Mouse (Mus musculus) heart, adult 2 months (tissue): Measurements from ENCODE around the gene Podxl2. TPM values are rescaled to one million over a fixed set of nuclear protein-coding genes. Genes with fewer than 3 reads are reported as not detected.

Source experiments
- DNase-seq, 2 experiments: peaks; one replicate each; pipeline ENCODE4 v3.0.0; 2021
- H3K27ac ChIP-seq: fragments of 200-600 bp; 2 replicates; pipeline ENCODE4 v1.8.1; 2022
- H3K27me3 ChIP-seq: fragments of 200-500 bp; 2 replicates; pipeline ENCODE4 v1.6.1; 2012; ENCODE audit warnings: mild to moderate bottlenecking, low read length, inconsistent platforms, mixed read lengths; ENCODE audit not compliant: control insufficient read depth, insufficient read depth
- H3K36me3 ChIP-seq: fragments of 200-500 bp; 2 replicates; pipeline ENCODE4 v1.6.1; 2012; ENCODE audit warnings: low read length, inconsistent platforms; ENCODE audit not compliant: control insufficient read depth, insufficient read depth
- H3K4me1 ChIP-seq: fragments of 200-500 bp; 2 replicates; pipeline ENCODE4 v1.6.1; 2011; ENCODE audit warnings: low read length; ENCODE audit not compliant: control insufficient read depth, insufficient read depth
- H3K4me3 ChIP-seq: fragments of 200-600 bp; 2 replicates; pipeline ENCODE4 v1.8.1; 2022
- H3K79me2 ChIP-seq: fragments of 200-500 bp; replicated peaks from 2 replicates; pipeline ENCODE4 v1.6.1; 2012; ENCODE audit warnings: mild to moderate bottlenecking, inconsistent platforms, low read length, moderate library complexity, mixed read lengths; ENCODE audit not compliant: control insufficient read depth, insufficient read depth
- H3K9ac ChIP-seq: fragments of 200-500 bp; 2 replicates; pipeline ENCODE4 v1.6.1; 2012; ENCODE audit warnings: low read depth, mild to moderate bottlenecking, control low read depth, inconsistent platforms, low read length, mixed read lengths
- CTCF ChIP-seq: fragments of 200-600 bp; IDR thresholded peaks from 2 replicates; pipeline ENCODE4 v1.8.1; 2022; ENCODE audit warnings: antibody characterized with exemption, mild to moderate bottlenecking, moderate library complexity
- EP300 ChIP-seq: fragments of 200-500 bp; IDR thresholded peaks from 2 replicates; pipeline ENCODE4 v1.6.1; 2011; ENCODE audit warnings: low read depth, low read length, control low read depth; ENCODE audit not compliant: insufficient read depth
- POLR2A ChIP-seq: fragments of 200-500 bp; IDR thresholded peaks from 2 replicates; pipeline ENCODE4 v1.6.1; 2011; ENCODE audit warnings: mild to moderate bottlenecking, low read depth, low read length, control low read depth; ENCODE audit not compliant: insufficient read depth
- WGBS: fragments of 180-500 bp; shearing (Covaris S2); methylation state at CpG from one replicate; pipeline ENCODE4 v1.1.7; 2018; 5-methylcytosine and 5-hydroxymethylcytosine counted together
- intact Hi-C: fragments of 180-260 bp; cut with DNase I; formaldehyde crosslinking; loops from one replicate; pipeline ENCODE4 v1.15.1; 2025
- polyA plus RNA-seq: library from polyadenylated mRNA; depleted of rRNA; stranded (reverse); fragments of >200 nt; gene quantifications from 2 replicates; pipeline ENCODE4 v1.2.3, GENCODE M21; 2012
- total RNA-seq, 2 experiments: library from RNA; stranded (reverse); gene quantifications; 2 replicates each; pipeline ENCODE4 v1.2.3; 2021

Gene Podxl2
- total and polyA plus RNA-seq, 3 experiments = 13.1 to 26.2 (median 15.9) TPM

DNA sequence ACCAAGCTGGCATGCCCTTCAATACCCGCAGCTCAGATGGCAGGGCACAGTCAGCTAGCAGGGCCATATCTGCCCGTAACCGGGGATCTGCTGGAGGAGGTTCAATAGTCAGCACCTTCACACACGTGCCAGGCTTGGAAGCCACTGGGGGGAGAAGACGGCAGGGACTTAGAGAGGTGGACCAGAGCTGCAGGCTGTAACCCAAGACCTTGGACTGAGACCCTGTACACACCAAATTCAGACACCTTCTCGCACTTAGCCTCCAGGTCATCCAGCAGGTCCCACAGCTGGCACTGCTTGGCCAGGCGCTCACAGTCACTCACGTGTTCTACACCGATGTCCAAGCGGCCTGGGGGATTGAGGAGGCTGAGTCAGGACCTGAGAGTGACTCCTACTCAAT is 36.2 kb downstream of the Podxl2 start:
- H3K27me3 ChIP-seq = no peaks in the 10 kb centered on the region
- WGBS = 87% methylated on average over 10 of the region's 10 CpGs
- H3K4me1 ChIP-seq = peaks cover 9% of the 10 kb centered on the region
- H3K27ac ChIP-seq = no peak overlapping the region
- no peak for DNase-seq
- H3K79me2 ChIP-seq = no peaks in the 10 kb centered on the region
- no peaks in the 10 kb centered on the region for H3K36me3 ChIP-seq
- intact Hi-C loops = no loop called here
- H3K9ac ChIP-seq = no peak overlapping the region
- TF ChIP-seq CTCF (no peak), POLR2A (no peak), EP300 (no peak)
- H3K4me3 ChIP-seq = no peak overlapping the region

DNA sequence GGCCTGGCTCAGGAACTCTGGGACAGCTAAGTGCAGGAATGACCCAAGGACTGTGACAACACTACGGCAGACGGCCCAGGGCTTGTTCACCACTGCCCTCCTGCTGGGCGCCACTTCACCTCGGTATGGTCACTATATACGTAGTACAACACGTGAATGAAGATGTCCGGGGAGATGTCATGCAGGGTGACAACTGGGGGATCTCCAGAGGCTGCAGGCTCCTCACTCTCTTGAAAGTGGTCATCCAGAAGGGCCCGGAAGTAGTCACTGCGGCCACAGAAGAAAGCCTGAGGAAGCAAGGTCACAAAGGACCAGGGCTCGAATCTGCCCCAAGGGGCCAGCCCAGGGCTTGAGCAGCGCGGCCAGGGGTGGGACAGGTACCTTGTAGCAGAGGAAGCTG is 36.8 kb downstream of the Podxl2 start:
- Histone ChIP-seq H3K27ac (no peak overlapping the region), H3K36me3 (no peaks in the 10 kb centered on the region), H3K4me3 (no peak overlapping the region), H3K9ac (no peak overlapping the region), H3K4me1 (peaks cover 6% of the 10 kb centered on the region), H3K79me2 (no peaks in the 10 kb centered on the region), H3K27me3 (no peaks in the 10 kb centered on the region)
- intact Hi-C loops = no loop called here
- no peak for DNase-seq
- TF ChIP-seq CTCF (no peak), POLR2A (no peak), EP300 (no peak)
- WGBS = 91% methylated on average over 12 of the region's 12 CpGs

- no peak overlapping the region for H3K27ac ChIP-seq
These were observed 38.5 kb downstream of the Podxl2 start for GRCm38 (mm10) chr6:88836178-88836819.

DNA sequence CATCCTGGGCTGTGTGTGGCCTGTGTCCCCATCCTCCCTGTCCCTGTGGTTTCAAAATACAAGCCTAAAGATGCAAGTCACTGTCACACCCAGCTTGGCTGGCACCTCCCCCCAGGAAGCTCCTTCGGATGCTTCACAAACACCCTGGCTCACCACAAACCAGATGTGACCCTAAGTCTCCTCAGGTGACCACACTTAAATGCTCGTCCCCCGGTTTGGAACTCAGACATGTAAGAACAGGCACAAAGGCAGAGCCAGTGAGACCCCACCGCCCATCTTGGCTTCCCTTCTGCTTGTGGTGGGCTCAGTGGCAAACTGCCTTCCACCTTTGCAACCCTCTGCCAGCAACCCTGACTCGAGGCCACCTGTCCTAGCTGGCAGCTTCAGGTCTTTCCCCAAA is 39.8 kb downstream of the Podxl2 start:
- TF ChIP-seq CTCF = no peak
- TF ChIP-seq EP300 = no peak
- TF ChIP-seq POLR2A = no peak
- Histone ChIP-seq H3K4me3 (no peak overlapping the region), H3K4me1 (peaks cover 3% of the 10 kb centered on the region; the same call in 1 of the 2 replicates), H3K79me2 (no peaks in the 10 kb centered on the region), H3K9ac (no peak overlapping the region), H3K36me3 (no peaks in the 10 kb centered on the region), H3K27me3 (no peaks in the 10 kb centered on the region), H3K27ac (no peak overlapping the region)
- DNase-seq = no peak
- intact Hi-C loops = no loop called here
- 71% methylated on average over 5 of the region's 5 CpGs for WGBS

More at GRCm38 (mm10) chr6:88836178-88836819, 38.5 kb downstream of the Podxl2 start:
- DNase-seq = no peak
- Histone ChIP-seq H3K9ac (no peak overlapping the region), H3K27me3 (no peaks in the 10 kb centered on the region), H3K79me2 (no peaks in the 10 kb centered on the region), H3K4me1 (peaks cover 7% of the 10 kb centered on the region), H3K36me3 (no peaks in the 10 kb centered on the region), H3K4me3 (no peak overlapping the region)
- no peak for TF ChIP-seq CTCF
- no peak for TF ChIP-seq EP300
- no peak for TF ChIP-seq POLR2A
- intact Hi-C loops = no loop called here
- WGBS = 83% methylated on average over 28 of the region's 28 CpGs

DNA sequence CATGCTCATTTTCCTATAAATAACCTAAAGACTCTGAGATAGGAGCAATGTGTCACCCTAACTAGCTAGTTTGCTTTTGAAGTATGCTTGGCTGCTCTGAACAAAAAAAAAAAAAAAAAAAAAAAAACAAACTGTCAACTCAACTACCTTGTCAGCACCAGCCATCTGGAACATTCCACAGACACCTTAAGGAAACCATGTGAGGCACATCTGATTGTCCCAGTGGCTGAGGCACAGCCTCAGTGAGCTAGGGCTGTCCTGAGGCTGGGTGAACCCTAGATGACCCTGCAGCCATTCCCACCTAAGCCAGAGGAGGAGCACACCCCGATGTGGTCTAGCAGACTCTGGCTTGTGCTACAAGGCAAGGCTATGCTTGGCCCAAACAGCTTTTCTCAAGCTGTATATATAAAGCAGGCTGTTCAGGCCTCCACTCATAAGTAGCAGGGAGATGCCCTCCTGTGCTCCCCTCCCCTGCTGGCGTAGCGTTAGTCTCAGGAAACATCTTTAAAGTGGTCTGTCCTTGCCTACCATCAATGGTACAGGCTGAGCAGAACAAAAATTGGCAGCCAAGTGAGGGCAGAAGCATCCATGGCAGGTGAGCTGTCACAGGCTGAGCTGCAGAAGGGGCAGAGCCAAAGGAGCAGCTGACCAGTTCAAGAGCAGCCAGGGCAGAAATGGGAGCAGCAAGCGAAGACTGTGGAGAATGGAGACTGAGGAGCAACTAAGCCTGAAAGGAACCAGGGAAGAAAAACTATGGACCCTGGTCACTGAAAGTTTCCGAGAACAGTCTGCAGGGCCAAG is 41.3 kb downstream of the Podxl2 start:
- DNase-seq = no peak
- H3K9ac ChIP-seq = no peak overlapping the region

DNA sequence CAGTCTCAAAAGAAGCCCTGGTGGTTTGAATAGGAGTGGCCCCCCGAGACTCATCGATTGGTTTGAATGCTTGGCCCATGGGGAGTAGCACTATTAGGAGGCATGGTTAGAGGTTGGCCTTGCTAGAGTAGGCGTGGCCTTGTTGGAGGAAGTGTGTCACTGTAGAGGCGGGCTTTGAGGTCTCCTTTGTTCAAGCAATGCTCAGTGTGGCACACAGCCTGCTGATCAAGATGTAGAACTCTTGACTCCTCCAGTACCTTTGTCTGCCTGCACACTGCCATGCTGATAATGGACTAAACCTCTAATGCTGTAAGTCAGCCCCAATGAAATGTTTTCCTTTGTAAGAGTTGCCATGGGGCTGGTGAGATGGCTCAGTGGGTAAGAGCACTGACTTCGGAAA is 42.2 kb downstream of the Podxl2 start:
- no peak overlapping the region for H3K9ac ChIP-seq
- no peak for DNase-seq
- H3K79me2 ChIP-seq = no peaks in the 10 kb centered on the region
- no peak overlapping the region for H3K27ac ChIP-seq
- TF ChIP-seq EP300 (no peak), CTCF (no peak), POLR2A (no peak)
- intact Hi-C loops = loop anchor here (5.0 kb wide), 2 partner anchors 200 to 285 kb away; no protein-coding TSS in a partner anchor
- WGBS = 77% methylated on average over 5 of the region's 5 CpGs
- peaks cover 3% of the 10 kb centered on the region; the same call in 1 of the 2 replicates for H3K4me1 ChIP-seq
- H3K4me3 ChIP-seq = no peak overlapping the region
- H3K27me3 ChIP-seq = no peaks in the 10 kb centered on the region
- H3K36me3 ChIP-seq = no peaks in the 10 kb centered on the region

More for the DNA sequence above, 41.3 kb downstream of the Podxl2 start:
- Histone ChIP-seq H3K79me2 (no peaks in the 10 kb centered on the region), H3K4me3 (no peak overlapping the region), H3K27me3 (no peaks in the 10 kb centered on the region), H3K4me1 (peaks cover 3% of the 10 kb centered on the region; the same call in 1 of the 2 replicates), H3K27ac (no peak overlapping the region), H3K36me3 (no peaks in the 10 kb centered on the region)
- WGBS = 72% methylated on average over 5 of the region's 5 CpGs
- TF ChIP-seq EP300 = no peak
- no peak for TF ChIP-seq POLR2A
- TF ChIP-seq CTCF = no peak
- intact Hi-C loops = loop anchor here (5.0 kb wide), 2 partner anchors 201 to 286 kb away; no protein-coding TSS in a partner anchor
